Mouse (Mus musculus): Measurements from ENCODE around the gene Nme9.

DNA sequence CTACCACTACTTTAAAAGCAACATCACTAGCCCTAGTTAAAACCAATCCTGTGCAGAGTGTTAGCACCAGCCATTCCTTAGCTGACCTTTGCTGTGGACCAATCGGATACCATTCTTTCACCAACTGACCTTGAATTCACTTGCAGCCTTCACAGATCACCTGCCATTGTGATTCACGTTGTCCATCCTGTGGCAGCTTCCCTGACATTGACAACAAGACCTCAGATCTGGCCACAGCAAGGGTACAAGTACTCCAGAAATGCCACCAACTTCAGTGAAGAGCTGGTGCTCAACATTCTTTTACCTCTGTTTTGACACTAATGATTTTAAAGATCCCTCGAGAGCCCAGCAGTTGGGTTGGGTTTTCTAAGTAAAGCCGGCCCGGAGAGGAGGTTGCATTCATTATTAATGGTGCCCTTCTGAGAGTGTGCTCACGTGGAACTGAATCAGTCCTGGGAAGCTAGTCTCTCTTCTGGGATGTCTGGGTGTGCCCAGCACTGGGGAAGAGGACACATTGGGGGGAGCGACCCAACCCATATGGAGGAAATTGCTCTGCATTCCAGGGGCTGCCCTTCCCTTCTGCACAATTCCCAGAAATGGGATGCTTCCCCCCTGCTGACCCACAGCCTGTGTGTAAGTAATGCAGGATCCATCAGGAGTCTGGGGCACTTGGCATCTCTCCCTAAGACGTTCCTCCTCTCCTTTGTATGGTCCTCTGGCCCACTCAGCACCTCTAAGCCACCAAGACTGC, 31.1 kb upstream of the Nme9 start:
- TF ChIP-seq CTCF (IDR thresholded peaks at IDR 0.05; ENCODE audit: low read depth) (no peak), EP300 (IDR thresholded peaks at IDR 0.05; ENCODE audit: low read depth) (no peak)

Data from heart, postnatal 0 days (tissue).